Mouse (Mus musculus) neural tube, embryonic 10.5 days (tissue): ENCODE measurements around the gene Tfap2d.

Experiments
- DNase-seq: peaks from one replicate; pipeline ENCODE4 v3.0.0-alpha.2; 2017; ENCODE audit warnings: low spot score; ENCODE audit errors: extremely low spot score

Gene Tfap2d

DNA sequence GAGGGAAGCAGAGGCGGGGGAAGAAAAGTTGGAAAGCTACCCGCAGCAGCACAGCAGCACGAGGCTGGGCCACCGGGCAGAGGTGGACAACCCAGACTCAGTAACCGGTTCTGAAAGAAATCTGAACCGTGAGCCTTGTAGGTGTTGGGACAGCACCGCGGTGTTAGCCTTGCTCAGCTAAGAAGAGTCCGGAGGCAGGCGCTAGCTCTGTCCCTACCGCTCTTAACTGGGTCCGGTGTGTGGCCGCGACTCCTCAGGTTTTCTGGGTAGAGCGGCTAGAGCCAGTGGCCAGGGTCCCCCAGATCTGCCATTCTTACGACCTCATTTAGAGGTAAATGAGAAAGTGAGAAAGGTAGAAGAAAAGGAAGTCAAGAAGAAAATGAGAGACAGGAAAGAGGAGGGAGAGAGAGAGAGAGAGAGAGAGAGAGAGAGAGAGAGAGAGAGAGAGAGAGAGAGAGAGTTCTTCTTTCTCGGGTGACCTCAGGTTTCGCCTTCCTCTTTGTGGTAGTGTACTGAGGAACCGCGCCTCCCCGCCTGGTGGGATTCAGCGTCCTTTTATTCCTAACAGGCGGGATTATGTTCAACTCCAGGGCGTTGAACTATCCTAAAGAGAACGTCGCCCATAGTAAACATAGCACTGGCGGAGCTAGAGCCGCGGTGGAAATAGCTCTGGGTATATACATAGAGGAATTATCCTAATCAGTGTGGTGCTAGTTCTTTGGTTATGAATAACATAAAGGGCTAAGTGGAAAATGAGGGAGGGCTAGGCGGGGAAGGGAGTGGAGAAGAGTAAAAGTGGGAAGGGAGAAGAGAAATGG lies 107.6 kb downstream of the Tfap2d start:
- DNase-seq, result peak; percentile 62

DNA sequence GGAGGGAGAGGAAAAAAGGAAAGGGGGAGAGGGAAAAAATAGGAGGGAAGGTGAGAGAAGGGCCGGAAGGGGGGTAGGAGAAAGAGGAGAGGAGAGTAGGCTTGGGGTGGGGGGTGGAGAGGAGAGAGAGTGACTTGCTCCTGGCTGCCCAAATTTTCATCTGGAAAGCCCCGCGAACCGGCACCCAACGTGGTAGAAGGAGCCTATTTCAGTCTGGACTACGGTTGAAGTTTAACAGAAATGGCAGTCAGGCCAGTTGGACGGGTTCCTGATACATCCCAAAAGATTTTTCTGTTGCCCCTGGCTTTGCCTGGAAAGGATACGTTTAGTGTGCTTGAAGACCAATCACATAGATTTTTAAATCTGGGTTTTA lies 108.2 kb downstream of the Tfap2d start:
- peak; percentile 35 for DNase-seq

DNA sequence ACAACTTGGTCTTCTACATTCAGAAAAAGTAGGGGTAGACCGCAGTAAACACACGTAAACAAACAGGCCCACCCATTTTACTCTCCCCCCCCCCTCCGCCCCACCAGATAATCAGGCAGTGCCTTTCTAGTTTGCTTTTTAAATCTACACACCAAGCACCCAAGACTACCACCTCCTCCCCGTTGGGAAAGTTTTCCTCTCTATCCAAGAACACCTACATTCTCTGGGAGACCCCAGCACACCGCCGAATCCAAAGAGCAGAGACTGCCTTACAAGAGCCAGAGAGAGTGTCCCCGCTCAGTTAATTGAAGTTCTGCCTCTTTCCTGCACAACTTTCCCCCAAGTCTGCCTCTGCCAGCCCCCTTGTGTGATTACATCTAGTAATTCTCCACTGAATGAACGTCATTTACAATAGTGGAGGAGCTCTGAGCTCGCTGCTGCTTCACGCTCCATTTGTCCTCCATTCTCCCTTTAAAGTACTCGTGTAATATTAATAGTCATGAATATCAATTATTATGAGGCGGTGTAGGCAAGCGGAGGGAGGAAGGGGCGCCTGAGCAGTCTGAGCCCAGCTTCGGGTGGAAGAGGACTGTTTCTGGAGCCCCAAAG lies 108.8 kb downstream of the Tfap2d start:
- peak; percentile 58 for DNase-seq

DNA sequence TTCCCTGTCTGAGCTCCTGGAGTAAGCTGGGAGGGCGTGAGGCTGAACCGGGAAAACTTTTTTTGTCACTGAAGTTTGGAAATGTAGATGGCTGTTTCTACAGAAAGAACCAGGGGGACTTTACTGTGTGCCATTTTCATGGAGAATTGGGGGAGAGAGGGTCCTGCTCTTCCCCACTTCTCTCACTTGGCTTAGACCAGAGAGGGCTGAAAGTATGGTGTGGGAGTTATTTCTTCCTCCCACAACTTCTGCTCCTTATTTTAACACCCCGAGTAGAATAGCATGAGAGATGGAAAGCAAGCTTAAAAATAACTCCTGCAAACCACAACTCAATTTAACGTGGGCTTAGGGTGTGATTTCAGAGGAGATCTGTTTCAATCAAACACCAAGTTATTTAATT lies 109.9 kb downstream of the Tfap2d start:
- peak; percentile 47 for DNase-seq

DNA sequence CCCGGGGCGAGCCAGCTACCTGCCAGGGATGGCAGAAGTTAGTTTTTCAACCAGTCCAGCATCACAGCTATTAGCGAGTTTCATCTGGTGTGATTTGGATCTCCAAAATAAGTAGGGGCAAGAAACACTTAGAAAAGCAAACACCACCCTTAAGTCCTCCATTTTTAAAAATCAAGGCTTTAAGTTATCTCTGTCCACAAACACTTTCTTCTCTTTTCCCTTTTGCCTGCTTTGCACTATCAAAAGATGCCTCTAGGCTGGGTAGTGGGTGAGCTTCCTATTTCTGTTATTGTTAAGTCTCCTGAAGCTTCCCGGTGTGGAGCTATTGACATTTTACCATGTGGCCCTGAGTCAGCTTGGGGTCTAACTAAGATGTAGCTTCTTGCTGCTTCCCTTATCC lies 110.3 kb downstream of the Tfap2d start:
- DNase-seq, result peak; percentile 24

DNA sequence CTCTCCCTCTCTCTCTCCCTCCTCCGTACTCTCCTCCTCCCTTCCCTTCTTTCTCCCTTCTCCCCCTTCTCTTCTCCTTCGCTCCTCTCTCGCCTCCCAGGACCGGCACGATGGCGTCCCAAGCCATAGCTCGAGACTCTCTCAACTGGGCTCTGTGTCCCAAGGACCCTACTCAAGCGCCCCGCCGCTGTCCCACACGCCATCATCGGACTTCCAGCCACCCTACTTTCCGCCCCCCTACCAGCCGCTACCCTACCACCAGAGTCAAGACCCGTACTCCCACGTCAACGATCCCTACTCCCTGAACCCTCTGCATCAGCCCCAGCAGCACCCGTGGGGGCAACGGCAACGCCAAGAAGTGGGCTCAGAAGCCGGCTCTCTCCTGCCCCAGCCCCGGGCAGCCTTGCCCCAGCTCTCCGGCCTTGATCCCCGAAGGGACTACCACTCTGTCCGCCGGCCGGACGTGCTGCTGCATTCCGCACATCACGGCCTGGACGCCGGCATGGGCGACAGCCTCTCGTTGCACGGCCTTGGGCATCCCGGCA lies 111.1 kb downstream of the Tfap2d start:
- DNase-seq, result peak; percentile 49
